Mouse (Mus musculus): ENCODE data around the gene Crhr1. TPM values are rescaled to one million over a fixed set of nuclear protein-coding genes. Genes with fewer than 3 reads are reported as not detected.

Crhr1 gene
- total RNA-seq, 2 experiments from 2014 or later: not detected

DNA sequence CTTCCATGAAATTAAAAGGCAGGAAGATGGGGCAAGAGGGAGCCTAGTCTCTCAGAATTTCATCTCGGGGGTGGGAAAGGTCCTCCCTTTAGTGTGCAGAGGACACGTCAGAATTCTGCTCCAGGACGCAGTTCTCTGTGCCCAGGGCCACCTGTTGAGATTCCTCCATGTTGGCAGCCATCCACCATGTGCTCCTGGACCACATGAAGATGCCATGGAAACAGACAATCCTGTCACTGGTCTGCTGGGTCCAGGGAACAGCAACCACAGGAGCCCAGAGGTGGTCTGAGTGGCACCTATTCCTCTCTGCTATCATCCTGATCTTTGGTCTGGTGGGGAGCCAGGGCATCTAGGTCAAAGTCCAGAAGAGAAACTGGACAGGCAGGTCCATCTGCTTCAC is 6.3 kb downstream of the Crhr1 start:
- no peak for DNase-seq

DNA sequence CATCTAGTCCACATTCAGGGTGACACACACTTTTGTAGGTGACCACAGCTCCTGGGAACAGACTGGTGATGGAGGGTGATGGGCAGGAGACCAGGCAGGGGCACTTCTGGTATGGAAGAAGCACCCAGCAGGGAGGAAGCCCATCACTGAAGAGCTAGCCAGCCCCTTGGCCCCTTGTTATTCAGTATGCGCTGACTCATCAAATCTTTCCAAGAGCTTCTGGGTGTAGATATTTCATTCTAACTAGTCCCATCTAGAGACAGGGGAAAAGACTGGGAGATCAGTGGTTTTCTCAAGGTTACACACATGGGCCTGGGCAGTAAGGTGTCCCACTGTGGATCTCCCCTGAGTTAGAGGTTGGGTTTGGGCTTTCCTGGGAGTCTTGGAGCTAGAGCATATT is 12.3 kb downstream of the Crhr1 start:
- no peak for DNase-seq

DNA sequence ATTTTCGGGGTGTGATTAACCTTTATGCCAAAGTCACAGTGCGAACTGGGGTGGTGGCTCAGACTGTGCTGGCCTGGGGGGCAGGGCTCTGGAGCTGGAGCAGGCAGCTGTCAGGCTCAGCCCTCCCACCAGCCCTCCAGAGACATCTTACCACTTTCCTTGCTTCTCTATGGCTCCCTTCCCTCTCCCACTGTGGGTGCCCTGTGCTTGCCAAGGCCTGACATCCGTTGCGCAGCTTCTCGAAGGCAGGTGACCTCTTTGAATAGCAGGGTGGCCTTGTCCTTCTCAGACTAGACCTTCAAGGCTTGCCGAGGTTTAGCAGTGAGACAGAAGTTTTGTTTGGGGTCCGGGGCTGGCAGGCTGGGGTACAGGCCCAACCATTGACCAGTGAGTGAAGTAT is 16.1 kb downstream of the Crhr1 start:
- DNase-seq: no peak

DNA sequence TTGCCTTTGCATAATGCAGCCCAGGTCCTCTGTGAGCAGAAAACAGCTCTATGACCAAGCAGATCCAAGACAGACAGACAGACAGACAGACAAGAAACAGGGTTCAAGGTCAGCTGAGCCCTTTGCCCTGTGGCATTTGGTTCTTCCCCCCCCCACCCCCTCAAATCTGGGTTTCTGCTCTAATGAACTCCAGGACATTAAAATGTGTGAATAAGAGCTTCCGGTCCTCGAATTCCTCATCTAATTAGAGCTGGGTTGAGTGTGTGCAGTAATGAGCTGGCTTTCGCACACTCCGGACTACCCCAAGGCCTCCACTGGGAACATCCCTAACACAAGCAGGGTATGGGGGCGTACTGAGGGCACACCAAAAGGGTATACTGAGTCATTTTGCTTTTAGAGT is 18.3 kb downstream of the Crhr1 start:
- no peak for DNase-seq

DNA sequence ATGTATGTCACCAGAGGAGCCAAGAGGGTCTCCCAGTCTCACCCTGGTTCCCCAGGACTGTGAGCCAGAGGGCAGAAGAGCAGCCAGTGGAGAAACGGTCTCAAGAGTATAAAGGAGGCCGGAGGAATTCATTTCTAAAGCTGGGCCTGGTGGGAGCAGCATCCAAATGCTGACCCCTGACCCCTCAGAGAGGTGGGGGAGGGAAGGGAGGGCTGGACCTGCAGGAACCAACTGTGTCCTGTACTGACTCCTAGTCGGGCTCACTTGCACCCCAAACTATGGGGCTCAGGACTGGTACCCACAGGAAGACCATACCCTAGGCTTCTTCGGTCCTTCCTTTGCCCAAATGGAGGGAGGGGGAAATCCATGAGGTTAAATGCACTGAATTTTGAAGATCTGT is 21.7 kb downstream of the Crhr1 start:
- no peak for DNase-seq

DNA sequence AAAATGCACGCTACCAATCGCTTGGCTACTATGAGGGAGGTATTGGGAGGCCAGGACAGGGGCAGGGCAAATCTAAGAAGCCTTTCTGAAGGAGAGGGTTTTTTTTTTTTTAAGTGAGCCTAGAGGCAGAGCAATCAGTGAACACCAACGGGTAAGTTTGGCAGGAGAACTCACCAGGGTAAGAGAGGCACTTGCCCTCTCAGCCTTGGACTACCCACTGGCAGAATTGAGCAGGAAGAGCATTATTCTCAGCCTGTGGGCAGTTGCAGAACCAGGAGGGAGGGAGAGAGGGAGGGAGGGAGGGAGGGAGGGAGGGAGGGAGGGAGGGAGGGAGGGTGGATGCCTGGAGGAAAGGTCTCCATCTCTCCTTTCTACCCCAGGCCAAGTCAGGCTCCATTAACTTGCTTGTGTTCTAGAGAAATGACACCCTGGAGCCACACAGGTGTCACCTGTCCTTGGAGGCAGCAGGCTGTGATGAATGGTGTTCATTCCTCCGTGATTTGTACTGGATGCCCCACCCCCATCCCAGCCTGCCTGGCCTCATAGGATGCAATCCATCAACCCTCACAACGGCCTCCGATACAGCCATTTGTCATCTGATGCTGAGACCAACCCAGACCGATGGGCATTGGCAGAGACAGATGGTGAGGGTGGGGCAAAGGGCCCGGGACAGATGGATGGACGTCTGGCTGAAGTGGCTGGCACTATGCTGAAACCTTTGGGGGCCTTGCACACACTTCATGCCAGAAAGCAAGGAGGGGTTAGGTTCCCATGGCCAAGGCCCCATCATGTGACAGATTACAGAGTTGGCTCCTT is 22.4 kb downstream of the Crhr1 start:
- no peak for DNase-seq

DNA sequence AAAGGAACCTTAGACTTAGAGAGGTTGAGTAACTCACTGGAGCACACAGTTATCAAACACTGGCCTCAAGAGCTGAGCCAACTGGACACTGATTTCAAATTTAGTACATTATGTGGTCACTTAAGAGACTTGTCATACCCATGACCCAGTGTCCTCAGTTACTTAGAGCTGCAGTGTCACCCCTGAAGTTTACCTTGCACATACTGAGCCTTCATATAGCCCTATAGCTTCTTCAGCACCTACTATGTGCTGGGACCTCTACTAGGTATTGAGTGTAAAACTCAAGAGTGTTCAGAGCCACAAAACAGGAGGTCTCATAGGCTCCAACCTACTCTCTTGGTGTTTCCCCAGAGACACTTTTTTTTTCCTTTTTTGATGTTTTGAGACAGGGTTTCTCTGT is 23.2 kb downstream of the Crhr1 start:
- no peak for DNase-seq

DNA sequence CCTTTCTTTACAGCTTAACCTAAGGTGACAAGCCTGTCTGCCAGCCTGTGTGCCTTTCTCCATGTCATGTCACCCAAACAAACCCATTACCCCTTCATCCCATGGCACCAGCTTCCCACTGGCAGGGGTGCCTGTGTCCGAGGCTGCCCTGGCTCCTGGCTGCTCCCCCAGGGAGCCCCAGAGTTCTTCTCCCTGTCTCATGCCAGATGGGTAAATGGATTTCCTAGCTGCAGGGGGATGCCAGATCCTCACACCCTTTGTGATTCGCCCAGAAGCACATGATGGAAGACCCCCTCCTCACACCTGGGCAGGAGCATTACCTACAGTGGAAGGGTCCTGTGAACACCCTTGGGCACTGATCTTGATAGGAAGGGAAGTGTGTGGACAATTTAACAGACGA is 23.7 kb downstream of the Crhr1 start:
- no peak for DNase-seq

DNA sequence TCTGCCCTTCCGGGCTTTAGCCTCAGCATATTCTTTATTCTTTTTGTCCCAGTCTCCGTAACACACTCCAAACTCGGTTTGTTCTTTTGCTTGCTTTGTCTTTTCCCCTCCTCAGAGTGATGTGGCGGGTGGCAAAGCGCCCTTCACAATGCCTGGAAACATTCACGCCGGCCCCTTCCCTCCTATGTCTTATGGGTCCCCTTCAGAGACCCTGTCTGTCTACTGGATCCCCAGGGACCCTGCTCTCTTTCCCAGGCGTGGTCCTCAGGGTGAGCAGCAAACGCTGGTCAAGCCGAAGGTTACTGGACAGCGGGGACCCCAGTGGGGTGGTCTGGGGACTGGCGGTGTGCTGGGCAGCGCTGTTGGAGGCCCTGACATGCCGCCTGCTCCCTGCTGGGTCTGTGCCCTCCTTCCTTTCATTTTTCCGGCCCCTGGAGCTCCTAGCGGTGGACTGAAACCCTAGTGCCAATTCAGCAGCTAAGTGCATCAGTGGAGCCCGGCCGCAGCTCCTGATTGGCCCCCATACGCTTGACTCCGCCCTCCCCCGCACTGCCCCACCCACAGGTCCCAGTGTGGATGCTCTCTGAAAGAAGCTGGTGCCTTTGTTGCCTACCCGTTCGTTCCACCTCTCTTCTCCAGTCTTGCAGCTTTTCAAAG is 25.1 kb downstream of the Crhr1 start:
- peak; percentile 28 to 29 for DNase-seq

DNA sequence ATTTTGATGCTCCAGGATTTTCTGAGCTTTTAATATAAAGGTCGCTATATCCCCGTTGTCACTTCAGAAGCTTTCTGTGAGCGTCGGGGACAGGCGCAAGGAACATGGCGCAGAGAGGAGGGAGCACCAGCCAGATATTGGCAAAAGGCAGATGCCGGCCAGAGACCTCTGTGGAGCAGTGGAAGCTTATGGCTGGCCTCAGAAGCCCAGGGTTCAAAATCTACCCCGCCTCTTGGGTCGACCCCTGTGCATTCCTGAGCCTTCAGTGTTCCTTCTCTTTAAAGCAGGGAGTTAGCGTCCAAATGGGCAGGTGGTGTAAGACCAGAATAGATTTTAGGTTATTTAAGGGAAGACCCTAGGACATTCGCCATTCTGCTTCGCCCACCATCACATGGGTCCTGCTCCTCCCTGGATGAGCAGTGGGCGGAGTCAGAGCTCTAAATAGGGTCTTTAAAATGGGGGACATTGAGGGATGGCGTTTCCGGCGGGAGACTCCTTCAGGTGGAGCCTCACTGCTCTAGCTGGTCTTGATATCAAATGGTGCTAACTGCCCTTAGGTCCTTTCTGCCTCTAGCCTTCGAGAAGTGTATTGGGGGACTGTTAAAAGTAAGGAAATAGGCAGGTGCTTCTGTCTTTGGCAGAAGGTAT is 25.7 kb downstream of the Crhr1 start:
- DNase-seq: no peak

DNA sequence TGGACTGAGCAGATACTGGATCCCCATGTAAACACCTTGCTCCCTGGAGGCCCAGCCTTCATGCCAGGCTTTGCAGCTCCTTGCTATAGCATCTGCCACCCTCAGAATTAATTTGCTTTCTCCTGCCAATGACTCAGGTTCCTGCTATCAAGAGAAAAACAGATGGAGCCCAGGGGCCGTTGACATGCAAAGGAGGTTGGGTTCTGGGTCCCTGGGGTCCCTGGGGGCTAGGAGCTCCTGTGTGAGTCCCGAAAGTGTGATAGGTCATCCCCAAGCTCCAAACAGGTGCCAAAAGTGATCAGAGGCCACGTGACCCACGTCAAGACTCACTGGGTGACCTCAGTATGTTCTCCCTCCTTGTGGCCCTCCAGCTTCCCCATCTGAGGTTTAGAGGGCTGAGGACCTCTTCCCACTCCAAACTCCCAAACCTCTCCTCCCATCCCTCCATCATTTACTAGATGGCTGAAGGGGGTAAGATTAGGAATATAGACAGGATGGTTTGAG is 27.2 kb downstream of the Crhr1 start:
- DNase-seq: no peak

DNA sequence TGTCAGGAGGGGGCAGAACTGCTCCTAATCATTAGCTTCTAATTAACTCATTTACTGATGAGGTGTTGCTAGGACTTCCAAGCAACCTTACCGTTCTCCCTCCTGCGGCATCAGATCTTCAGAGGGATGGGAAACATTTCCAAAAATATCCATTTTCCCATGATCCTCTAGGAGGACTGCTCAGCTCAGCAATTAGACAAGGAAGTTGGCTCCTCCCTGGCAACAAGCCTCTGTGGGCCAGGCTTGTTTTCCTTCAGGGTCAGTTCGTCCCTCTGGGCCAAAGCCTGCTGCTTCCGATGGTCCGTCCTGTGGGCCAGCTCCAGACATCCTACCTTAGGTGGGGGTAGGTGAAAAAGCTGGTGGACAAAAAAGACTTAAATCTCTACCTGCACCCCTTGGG is 28.5 kb downstream of the Crhr1 start:
- no peak for DNase-seq

DNA sequence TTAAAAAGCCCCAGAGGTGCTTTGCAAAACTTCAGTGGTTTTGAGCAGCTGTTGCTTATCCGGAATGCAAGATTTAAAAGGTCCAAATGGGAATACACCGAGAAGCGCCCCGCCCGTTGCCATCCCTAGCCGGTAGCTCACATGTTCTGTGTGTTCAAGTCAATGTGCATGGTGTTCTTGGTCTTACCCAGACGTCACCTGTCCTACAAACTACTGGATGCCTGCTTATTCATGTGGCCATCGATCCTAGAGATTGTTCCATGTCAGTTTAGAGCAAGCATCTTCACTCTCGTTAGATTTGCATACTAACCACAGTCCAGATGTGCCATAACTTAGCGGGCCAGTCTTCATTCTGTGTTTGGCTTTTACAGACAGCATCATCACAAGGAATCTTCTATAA is 31.6 kb downstream of the Crhr1 start:
- DNase-seq: no peak

DNA sequence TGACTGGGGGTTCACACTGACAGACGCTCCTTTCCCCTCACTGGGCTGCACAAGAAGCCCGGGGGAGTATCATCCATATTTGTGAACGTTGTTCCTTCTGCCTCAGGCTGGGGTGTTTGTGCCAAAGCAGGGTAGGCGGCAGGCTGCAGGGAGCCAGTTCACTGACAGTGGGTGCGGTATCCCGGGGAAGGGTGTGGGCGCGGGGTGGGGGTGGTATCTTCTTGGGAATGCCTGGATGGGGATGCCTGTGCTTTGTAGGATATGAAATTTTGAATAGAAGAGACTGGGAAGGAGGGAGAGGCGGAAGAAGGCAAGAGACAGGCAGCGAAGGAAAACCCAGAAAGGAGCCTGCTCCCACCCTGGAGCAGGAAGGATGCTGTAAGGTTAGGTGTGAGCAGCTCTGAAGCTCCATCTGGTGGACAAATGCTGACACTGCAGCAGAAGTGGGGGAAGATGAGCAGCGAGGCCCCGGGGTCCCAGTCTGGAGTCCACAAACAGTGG is 38.7 kb downstream of the Crhr1 start:
- DNase-seq: peak; percentile 45 to 78

DNA sequence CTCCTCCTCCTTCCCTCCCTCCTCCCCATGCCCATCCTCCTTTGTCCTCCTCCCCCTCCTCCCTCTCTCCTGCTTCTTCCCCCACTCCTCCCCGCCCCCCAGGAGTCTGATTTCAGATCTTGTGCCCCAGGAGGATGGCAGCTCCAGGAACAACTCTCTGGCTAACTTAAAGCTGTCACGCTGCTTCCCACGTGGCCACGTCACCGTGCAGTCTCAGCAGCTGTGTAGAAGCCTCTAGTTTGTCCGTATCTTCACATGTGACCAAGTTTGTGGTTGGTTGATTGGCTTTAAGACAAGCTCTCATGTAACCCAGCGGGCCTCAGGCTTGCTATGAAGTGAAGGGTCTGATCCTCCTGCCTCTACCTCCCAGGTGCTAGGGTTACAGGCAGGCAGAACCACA is 46.2 kb downstream of the Crhr1 start:
- DNase-seq: no peak

DNA sequence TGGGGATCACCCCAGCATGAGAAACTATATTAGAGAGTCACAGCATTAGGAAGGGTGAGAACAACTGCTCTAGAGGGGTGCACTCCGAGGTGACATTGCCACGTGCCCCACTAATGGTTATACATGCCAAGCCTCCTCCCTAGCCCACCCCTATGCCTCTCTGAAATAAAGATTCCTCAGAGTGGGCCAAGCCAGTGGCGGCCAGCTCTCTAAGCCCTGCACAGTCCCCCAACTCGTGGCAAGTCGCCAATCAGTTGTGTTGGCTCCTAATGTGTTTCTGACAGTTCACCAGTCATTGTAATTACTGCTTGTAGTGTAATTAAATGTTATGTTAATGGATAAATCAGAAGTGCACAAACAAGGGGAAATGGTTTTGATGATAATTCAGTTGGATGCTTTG is 47.1 kb downstream of the Crhr1 start:
- DNase-seq: no peak

DNA sequence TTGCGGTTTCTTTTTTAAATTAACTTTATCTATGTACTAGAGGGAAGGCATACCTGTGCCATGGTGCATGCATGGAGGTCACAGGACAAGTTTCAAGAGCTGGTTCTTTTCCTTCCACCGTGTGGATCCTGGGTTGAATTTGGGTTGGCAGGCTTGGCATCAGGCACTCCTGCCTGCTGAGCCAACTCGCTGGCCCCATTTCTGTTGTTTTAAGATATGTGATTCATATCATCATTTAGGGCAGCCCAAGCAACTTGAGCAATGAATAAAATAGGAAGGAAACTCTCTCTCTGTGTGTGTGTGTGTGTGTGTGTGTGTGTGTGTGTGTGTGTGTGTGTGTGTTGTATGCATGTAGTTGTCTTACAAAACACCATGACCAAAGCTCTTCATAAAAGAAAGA is 49.5 kb downstream of the Crhr1 start:
- no peak for DNase-seq

DNA sequence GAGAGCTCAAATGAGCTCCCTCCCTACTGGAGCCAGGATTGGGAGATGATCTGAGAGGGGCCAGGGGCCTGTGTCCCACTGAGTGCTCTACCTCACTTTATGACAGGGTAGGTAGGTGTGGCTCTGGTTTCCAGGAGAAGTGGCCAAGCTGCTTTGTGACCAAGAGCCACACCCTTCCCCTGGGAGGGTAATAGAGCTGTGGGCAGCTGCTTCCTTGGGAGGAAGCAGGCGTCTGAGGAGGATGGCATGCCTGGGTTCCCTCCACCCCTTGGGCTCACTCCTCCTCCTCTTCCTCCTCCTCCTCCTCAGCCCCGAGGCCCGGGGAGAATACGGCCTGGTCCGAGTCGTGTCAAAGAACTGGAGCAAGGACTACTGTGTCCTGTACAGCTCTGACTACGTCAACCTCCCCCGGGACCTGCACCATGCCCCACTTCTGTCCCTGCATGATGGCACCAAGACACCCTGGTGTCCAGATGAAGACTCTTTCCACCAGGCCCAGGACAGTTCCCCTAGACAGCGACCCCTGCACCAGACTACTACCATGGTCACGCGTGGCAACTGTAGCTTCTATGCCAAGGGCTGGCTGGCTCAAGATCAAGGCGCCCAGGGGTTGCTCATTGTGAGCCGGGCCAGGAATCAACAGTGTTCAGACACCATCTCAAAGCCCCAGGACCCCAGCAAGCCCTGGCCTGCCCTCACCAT is 53.6 kb downstream of the Crhr1 start, which contains the start of gene Sppl2c:
Sppl2c (plus strand) TSS at position 193 of the 702 bp plus-strand sequence.
- no peak for DNase-seq

DNA sequence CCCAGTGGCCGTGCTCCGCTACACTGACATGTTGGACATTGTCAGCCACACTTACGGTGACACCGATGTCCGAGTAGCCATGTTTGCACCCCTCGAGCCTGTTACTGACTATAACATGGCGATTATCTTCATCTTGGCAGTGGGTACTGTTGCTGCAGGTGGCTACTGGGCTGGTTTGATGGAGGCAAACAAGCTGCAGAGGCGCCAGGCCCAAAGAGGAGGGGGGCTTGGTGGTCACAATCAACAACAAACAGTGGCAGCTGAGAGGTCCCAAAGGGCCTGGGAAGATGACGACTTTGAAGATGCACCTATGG is 54.1 kb downstream of the Crhr1 start:
- DNase-seq: no peak

DNA sequence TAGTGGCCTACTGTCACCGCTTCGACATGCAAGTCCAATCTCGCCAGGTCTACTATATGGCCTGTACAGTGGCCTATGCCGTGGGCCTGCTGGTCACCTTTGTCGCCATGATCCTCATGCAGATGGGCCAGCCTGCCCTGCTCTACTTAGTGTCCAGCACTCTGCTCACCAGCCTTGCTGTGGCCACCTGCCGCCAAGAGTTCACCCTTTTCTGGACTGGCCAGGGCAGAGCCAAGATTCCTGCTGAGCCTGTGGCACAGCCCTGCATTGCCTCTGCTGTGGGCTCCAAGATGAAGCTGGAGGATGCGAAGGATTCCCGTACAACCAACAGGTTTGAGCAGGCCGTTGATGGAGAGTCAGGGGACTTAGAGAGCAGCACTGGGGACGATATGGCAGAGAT is 55.1 kb downstream of the Crhr1 start:
- no peak for DNase-seq

DNA sequence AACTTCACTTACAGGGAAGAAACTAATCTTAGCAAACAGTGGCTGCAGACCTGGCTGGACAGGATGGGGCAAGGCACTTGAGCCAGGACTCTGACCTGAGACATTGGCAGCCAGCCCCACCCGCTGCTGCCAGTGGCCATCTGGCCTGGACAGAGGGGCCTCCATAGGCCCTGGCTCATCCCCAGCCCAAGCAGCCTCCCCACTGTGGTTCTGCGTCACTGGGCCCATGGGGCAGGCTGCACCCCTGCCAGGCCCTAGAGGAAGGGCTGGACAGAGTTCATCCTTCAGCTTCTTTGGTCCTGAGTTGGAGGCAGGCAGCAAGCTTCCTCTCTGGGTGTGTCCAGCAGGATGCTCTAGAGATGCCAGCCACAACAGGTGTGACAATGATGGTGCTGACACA is 57.4 kb downstream of the Crhr1 start:
- no peak for DNase-seq

DNA sequence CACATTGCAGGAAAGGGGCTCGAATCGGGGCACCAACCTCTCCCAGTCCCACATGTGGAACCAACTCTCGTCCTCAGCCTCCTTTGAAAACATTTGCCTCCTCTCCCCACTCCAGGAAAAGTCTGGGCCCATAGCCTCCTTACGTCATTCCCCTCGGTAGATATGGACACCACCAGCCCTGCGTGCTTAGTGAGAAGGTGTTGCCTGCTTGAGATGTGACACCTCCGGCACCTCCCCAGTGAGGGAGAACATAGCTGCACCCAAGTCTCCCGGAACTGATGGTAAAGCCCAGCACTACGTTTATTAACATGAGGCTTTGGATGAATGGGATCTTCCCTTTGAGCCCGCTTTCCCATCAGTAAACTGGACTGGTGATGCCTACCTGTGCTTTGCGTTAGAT is 62.7 kb downstream of the Crhr1 start:
- DNase-seq: no peak

DNA sequence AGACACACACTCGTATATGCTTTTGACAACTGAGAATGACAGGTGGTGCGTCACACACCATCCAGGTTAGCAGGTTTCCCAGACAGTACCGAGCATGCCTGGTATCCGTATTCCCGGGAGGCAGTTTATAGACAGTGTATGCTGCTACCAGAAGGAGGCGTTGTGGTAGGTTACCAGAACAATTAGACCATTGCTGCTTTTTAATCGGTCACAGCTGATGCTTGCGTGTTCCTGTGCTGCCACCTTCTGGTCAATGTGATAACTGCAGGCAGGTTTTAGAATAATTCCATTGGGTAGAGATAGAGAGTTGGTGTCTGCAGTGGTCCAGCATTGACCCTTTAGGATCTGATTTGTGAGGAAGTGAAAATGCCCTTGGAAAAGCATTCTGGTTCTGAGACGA is 63.1 kb downstream of the Crhr1 start:
- peak; percentile 56 to 91 for DNase-seq
